Mouse (Mus musculus): Measurements from ENCODE around the gene Fam216a. TPM values are rescaled to one million over a fixed set of nuclear protein-coding genes. Genes with fewer than 3 reads are reported as not detected.

Fam216a gene
- total and polyA plus RNA-seq, 3 experiments = 10.7 to 12.3 (median 11.1) TPM

- 55% methylated on average over 2 of the region's 2 CpGs for WGBS
- intact Hi-C loops (cut with DNase I) = loop anchor here (5.0 kb wide), 1 partner anchor 127 kb away; no protein-coding TSS in a partner anchor
- no peak for TF ChIP-seq POLR2A (IDR thresholded peaks at IDR 0.05; ENCODE audit: insufficient read depth, low read depth, low read length)
- peak; percentile 85 for TF ChIP-seq CTCF (IDR thresholded peaks at IDR 0.05)
- TF ChIP-seq EP300 (IDR thresholded peaks at IDR 0.05; ENCODE audit: insufficient read depth, low read depth, low read length) = 0 out of 2 replicates have a peak, but pooled peaks have one; percentile 19
- peaks cover 11% of the 10 kb centered on the region for H3K36me3 ChIP-seq (ENCODE audit: control insufficient read depth, insufficient read depth, low read length)
- no peak overlapping the region for H3K27ac ChIP-seq
- peaks cover 10% of the 10 kb centered on the region; the same call in 1 of the 2 replicates for H3K79me2 ChIP-seq (replicated peaks; ENCODE audit: control insufficient read depth, insufficient read depth, low read length)
- peak; percentile 67 to 78 for DNase-seq
- peaks cover 11% of the 10 kb centered on the region for H3K4me1 ChIP-seq (ENCODE audit: control insufficient read depth, insufficient read depth, low read length)
- no peaks in the 10 kb centered on the region for H3K27me3 ChIP-seq (ENCODE audit: control insufficient read depth, insufficient read depth, low read length)
- H3K4me3 ChIP-seq = no peak overlapping the region
- H3K9ac ChIP-seq (ENCODE audit: low read depth, low read length) = no peak overlapping the region
Observed at GRCm38 (mm10) chr5:122393887-122394286, 21.7 kb upstream of the Fam216a start.

GRCm38 (mm10) chr5:122392227-122393004 lies 20.3 kb upstream of the Fam216a start:
- no peaks in the 10 kb centered on the region for H3K27me3 ChIP-seq (ENCODE audit: control insufficient read depth, insufficient read depth, low read length)
- intact Hi-C loops (cut with DNase I) = loop anchor here (5.0 kb wide), 1 partner anchor 125 kb away; no protein-coding TSS in a partner anchor
- peaks cover 6% of the 10 kb centered on the region for H3K36me3 ChIP-seq (ENCODE audit: control insufficient read depth, insufficient read depth, low read length)
- H3K27ac ChIP-seq = peak overlapping the region; percentile 98
- peaks cover 10% of the 10 kb centered on the region; the same call in 1 of the 2 replicates for H3K79me2 ChIP-seq (replicated peaks; ENCODE audit: control insufficient read depth, insufficient read depth, low read length)
- DNase-seq = peak; percentile 41 to 55
- WGBS = 3% methylated on average over 19 of the region's 19 CpGs
- no peak for TF ChIP-seq CTCF (IDR thresholded peaks at IDR 0.05)
- TF ChIP-seq EP300 (IDR thresholded peaks at IDR 0.05; ENCODE audit: insufficient read depth, low read depth, low read length) = no peak
- TF ChIP-seq POLR2A (IDR thresholded peaks at IDR 0.05; ENCODE audit: insufficient read depth, low read depth, low read length) = no peak
- H3K9ac ChIP-seq (ENCODE audit: low read depth, low read length) = peak overlapping the region; percentile 88
- H3K4me1 ChIP-seq (ENCODE audit: control insufficient read depth, insufficient read depth, low read length) = peaks cover 8% of the 10 kb centered on the region
- H3K4me3 ChIP-seq = peak overlapping the region; percentile 99

GRCm38 (mm10) chr5:122391786-122392180 lies 19.6 kb upstream of the Fam216a start, which contains the start of gene Arpc3:
TSS of gene Arpc3 (plus strand) at chr5:122391878.
- Histone ChIP-seq H3K4me3 (peak within 1 kb of the TSS; percentile 99), H3K79me2 (replicated peaks; ENCODE audit: control insufficient read depth, insufficient read depth, low read length) (peaks cover 10% of the 10 kb centered on the region; the same call in 1 of the 2 replicates), H3K27ac (peak within 1 kb of the TSS; percentile 98), H3K4me1 (ENCODE audit: control insufficient read depth, insufficient read depth, low read length) (peaks cover 7% of the 10 kb centered on the region), H3K27me3 (ENCODE audit: control insufficient read depth, insufficient read depth, low read length) (no peaks in the 10 kb centered on the region), H3K36me3 (ENCODE audit: control insufficient read depth, insufficient read depth, low read length) (peaks cover 2% of the 10 kb centered on the region; the same call in 1 of the 2 replicates), H3K9ac (ENCODE audit: low read depth, low read length) (peak within 1 kb of the TSS; percentile 88)
- TF ChIP-seq CTCF (IDR thresholded peaks at IDR 0.05) (peak; percentile 97), POLR2A (IDR thresholded peaks at IDR 0.05; ENCODE audit: insufficient read depth, low read depth, low read length) (peak; percentile 88), EP300 (IDR thresholded peaks at IDR 0.05; ENCODE audit: insufficient read depth, low read depth, low read length) (peak; percentile 96)
- intact Hi-C loops (cut with DNase I) = loop anchor here (5.0 kb wide), 1 partner anchor 124 kb away; no protein-coding TSS in a partner anchor
- peak; percentile 92 to 94 for DNase-seq
- WGBS = under 1% methylated on average over 39 of the region's 39 CpGs

GRCm38 (mm10) chr5:122391178-122391785 lies 19.1 kb upstream of the Fam216a start:
- Histone ChIP-seq H3K27me3 (ENCODE audit: control insufficient read depth, insufficient read depth, low read length) (no peaks in the 10 kb centered on the region), H3K79me2 (replicated peaks; ENCODE audit: control insufficient read depth, insufficient read depth, low read length) (peaks cover 10% of the 10 kb centered on the region; the same call in 1 of the 2 replicates), H3K4me1 (ENCODE audit: control insufficient read depth, insufficient read depth, low read length) (peaks cover 7% of the 10 kb centered on the region), H3K36me3 (ENCODE audit: control insufficient read depth, insufficient read depth, low read length) (peaks cover 2% of the 10 kb centered on the region; the same call in 1 of the 2 replicates), H3K4me3 (peak overlapping the region; percentile 99; the same call in 1 of the 2 replicates), H3K27ac (peak overlapping the region; percentile 98), H3K9ac (ENCODE audit: low read depth, low read length) (no peak overlapping the region)
- intact Hi-C loops (cut with DNase I) = loop anchor here (5.0 kb wide), 1 partner anchor 124 kb away; no protein-coding TSS in a partner anchor
- 52% methylated on average over 16 of the region's 16 CpGs for WGBS
- DNase-seq = no peak
- TF ChIP-seq POLR2A (IDR thresholded peaks at IDR 0.05; ENCODE audit: insufficient read depth, low read depth, low read length) = no peak
- TF ChIP-seq EP300 (IDR thresholded peaks at IDR 0.05; ENCODE audit: insufficient read depth, low read depth, low read length) = no peak
- TF ChIP-seq CTCF (IDR thresholded peaks at IDR 0.05) = no peak

- H3K27me3 ChIP-seq (ENCODE audit: control insufficient read depth, insufficient read depth, low read length) = no peaks in the 10 kb centered on the region
- DNase-seq = no peak
- H3K4me3 ChIP-seq = no peak overlapping the region
- no peak overlapping the region for H3K27ac ChIP-seq
- intact Hi-C loops (cut with DNase I) = loop anchor here (5.0 kb wide), 1 partner anchor 123 kb away; no protein-coding TSS in a partner anchor
- H3K36me3 ChIP-seq (ENCODE audit: control insufficient read depth, insufficient read depth, low read length) = peaks cover 2% of the 10 kb centered on the region; the same call in 1 of the 2 replicates
- H3K9ac ChIP-seq (ENCODE audit: low read depth, low read length) = no peak overlapping the region
- peaks cover 7% of the 10 kb centered on the region for H3K4me1 ChIP-seq (ENCODE audit: control insufficient read depth, insufficient read depth, low read length)
- H3K79me2 ChIP-seq (replicated peaks; ENCODE audit: control insufficient read depth, insufficient read depth, low read length) = peaks cover 10% of the 10 kb centered on the region; the same call in 1 of the 2 replicates
- TF ChIP-seq POLR2A (IDR thresholded peaks at IDR 0.05; ENCODE audit: insufficient read depth, low read depth, low read length) (no peak), CTCF (IDR thresholded peaks at IDR 0.05) (no peak), EP300 (IDR thresholded peaks at IDR 0.05; ENCODE audit: insufficient read depth, low read depth, low read length) (no peak)
Observed at GRCm38 (mm10) chr5:122390671-122391070, 18.5 kb upstream of the Fam216a start.
